Mouse (Mus musculus): ENCODE measurements around the gene Cpeb3. TPM values are rescaled to one million over a fixed set of nuclear protein-coding genes. Genes with fewer than 3 reads are reported as not detected.
"Not testable (repeated sequence)": the region's sequence is repeated elsewhere in the genome, so short reads cannot be mapped to it uniquely, and the experiment has no call there.

The Cpeb3 gene
- polyA plus RNA-seq, 1 experiment: 0.57 TPM

GRCm38 (mm10) chr19:37088043-37088748 is 120.2 kb downstream of the Cpeb3 start:
- no peak overlapping the region for H3ac ChIP-seq (ENCODE audit: control insufficient read depth, insufficient read length, low read depth)
- H3K79me2 ChIP-seq (ENCODE audit: control insufficient read depth, insufficient read depth): no peaks in the 10 kb centered on the region
- H3K27me3 ChIP-seq (ENCODE audit: control insufficient read depth, insufficient read depth, insufficient read length): no peaks in the 10 kb centered on the region
- H3K36me3 ChIP-seq (ENCODE audit: control insufficient read depth, insufficient read depth): no peaks in the 10 kb centered on the region
- TF ChIP-seq CEBPB (IDR thresholded peaks at IDR 0.05; ENCODE audit: low read depth) (no peak), MYOG (IDR thresholded peaks at IDR 0.05; ENCODE audit: control insufficient read depth, extremely low read depth, insufficient read length) (no peak), FOSL1 (IDR thresholded peaks at IDR 0.05; ENCODE audit: insufficient read depth, low read length, poor library complexity, severe bottlenecking) (no peak), MAX (IDR thresholded peaks at IDR 0.05) (no peak), MYOD1 (IDR thresholded peaks at IDR 0.05; ENCODE audit: control insufficient read depth, insufficient read length, low read depth) (no peak)
- no peak overlapping the region for H3K4me3 ChIP-seq (ENCODE audit: insufficient read depth, poor library complexity, severe bottlenecking)
- H3K79me3 ChIP-seq (ENCODE audit: low read depth): no peaks in the 10 kb centered on the region

DNA sequence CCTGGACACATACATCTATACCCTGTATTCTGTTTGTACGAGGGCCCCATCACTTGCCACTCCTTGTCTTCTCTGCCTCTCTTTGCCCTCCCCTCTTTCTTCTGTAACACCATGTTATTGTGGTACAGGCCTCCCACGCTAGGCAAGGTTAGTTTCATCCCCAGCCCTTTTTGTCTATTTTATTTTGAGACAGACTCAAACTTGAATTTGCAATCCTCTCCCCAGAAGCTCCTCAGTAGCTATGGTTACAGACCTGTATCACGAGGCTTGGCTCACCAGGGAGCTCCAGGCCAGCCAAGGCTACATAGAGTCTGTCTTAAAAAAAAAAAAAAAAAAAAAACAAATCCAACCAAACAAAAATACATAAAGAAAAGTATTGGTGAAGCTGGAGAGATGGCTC is 123.9 kb downstream of the Cpeb3 start:
- Histone ChIP-seq H3K79me2 (ENCODE audit: control insufficient read depth, insufficient read depth) (no peaks in the 10 kb centered on the region), H3K27me3 (ENCODE audit: control insufficient read depth, insufficient read depth, insufficient read length) (no peaks in the 10 kb centered on the region), H3K36me3 (ENCODE audit: control insufficient read depth, insufficient read depth) (no peaks in the 10 kb centered on the region), H3K79me3 (ENCODE audit: low read depth) (no peaks in the 10 kb centered on the region), H3K4me3 (ENCODE audit: insufficient read depth, poor library complexity, severe bottlenecking) (no peak overlapping the region), H3ac (ENCODE audit: control insufficient read depth, insufficient read length, low read depth) (no peak overlapping the region)
- no peak for TF ChIP-seq CEBPB (IDR thresholded peaks at IDR 0.05; ENCODE audit: low read depth)
- no peak for TF ChIP-seq MYOG (IDR thresholded peaks at IDR 0.05; ENCODE audit: control insufficient read depth, extremely low read depth, insufficient read length)
- no peak for TF ChIP-seq MAX (IDR thresholded peaks at IDR 0.05)
- TF ChIP-seq CTCF (IDR thresholded peaks at IDR 0.05; ENCODE audit: control insufficient read depth, insufficient read depth, insufficient read length): no peak
- no peak for TF ChIP-seq FOSL1 (IDR thresholded peaks at IDR 0.05; ENCODE audit: insufficient read depth, low read length, poor library complexity, severe bottlenecking)
- no peak for TF ChIP-seq MYOD1 (IDR thresholded peaks at IDR 0.05; ENCODE audit: control insufficient read depth, insufficient read length, low read depth)
- TF ChIP-seq USF1 (IDR thresholded peaks at IDR 0.05; ENCODE audit: low read depth): no peak

GRCm38 (mm10) chr19:37081467-37081866 is 126.9 kb downstream of the Cpeb3 start:
- Histone ChIP-seq H3ac (ENCODE audit: control insufficient read depth, insufficient read length, low read depth) (no peak overlapping the region), H3K27me3 (ENCODE audit: control insufficient read depth, insufficient read depth, insufficient read length) (no peaks in the 10 kb centered on the region)
- no peak for TF ChIP-seq CTCF (IDR thresholded peaks at IDR 0.05; ENCODE audit: control insufficient read depth, insufficient read depth, insufficient read length)
- TF ChIP-seq FOSL1 (IDR thresholded peaks at IDR 0.05; ENCODE audit: insufficient read depth, low read length, poor library complexity, severe bottlenecking): no peak
- TF ChIP-seq CEBPB (IDR thresholded peaks at IDR 0.05; ENCODE audit: low read depth): no peak
- no peak for TF ChIP-seq MYOD1 (IDR thresholded peaks at IDR 0.05; ENCODE audit: control insufficient read depth, insufficient read length, low read depth)
- no peak for TF ChIP-seq USF1 (IDR thresholded peaks at IDR 0.05; ENCODE audit: low read depth)
- no peak for TF ChIP-seq MYOG (IDR thresholded peaks at IDR 0.05; ENCODE audit: control insufficient read depth, extremely low read depth, insufficient read length)
- no peak for TF ChIP-seq MAX (IDR thresholded peaks at IDR 0.05)

DNA sequence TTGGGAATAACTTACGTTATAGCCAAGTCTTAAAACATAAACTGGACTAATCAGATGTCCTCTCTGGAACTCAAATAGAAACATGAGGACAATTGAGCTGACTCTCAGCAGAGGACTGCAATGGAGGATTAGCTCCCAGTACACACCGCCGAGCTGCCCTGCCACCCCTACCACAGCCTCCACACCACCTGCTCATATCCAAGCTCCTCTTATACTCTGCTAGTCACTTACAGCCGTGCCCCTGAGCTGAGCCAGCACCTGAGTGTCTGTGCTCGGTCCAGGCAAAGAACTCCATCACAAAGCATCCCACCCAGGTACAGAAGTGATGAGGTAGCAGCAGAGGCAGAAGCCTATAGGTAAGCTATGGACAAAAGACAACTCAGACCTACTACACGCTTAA is 129.2 kb downstream of the Cpeb3 start:
- H3K27me3 ChIP-seq (ENCODE audit: control insufficient read depth, insufficient read depth, insufficient read length): no peaks in the 10 kb centered on the region
- no peaks in the 10 kb centered on the region for H3K79me2 ChIP-seq (ENCODE audit: control insufficient read depth, insufficient read depth)
- no peaks in the 10 kb centered on the region for H3K79me3 ChIP-seq (ENCODE audit: low read depth)
- no peak for TF ChIP-seq FOSL1 (IDR thresholded peaks at IDR 0.05; ENCODE audit: insufficient read depth, low read length, poor library complexity, severe bottlenecking)
- H3K36me3 ChIP-seq (ENCODE audit: control insufficient read depth, insufficient read depth): no peaks in the 10 kb centered on the region
- no peak overlapping the region for H3ac ChIP-seq (ENCODE audit: control insufficient read depth, insufficient read length, low read depth)
- no peak overlapping the region for H3K4me3 ChIP-seq (ENCODE audit: insufficient read depth, poor library complexity, severe bottlenecking)

More at GRCm38 (mm10) chr19:37081467-37081866, 126.9 kb downstream of the Cpeb3 start:
- H3K79me3 ChIP-seq (ENCODE audit: low read depth): no peaks in the 10 kb centered on the region
- H3K36me3 ChIP-seq (ENCODE audit: control insufficient read depth, insufficient read depth): no peaks in the 10 kb centered on the region
- H3K4me3 ChIP-seq (ENCODE audit: insufficient read depth, poor library complexity, severe bottlenecking): no peak overlapping the region
- no peaks in the 10 kb centered on the region for H3K79me2 ChIP-seq (ENCODE audit: control insufficient read depth, insufficient read depth)

GRCm38 (mm10) chr19:37078571-37078970 is 129.8 kb downstream of the Cpeb3 start:
- H3K36me3 ChIP-seq (ENCODE audit: control insufficient read depth, insufficient read depth): no peaks in the 10 kb centered on the region
- H3K4me3 ChIP-seq (ENCODE audit: insufficient read depth, poor library complexity, severe bottlenecking): no peak overlapping the region
- no peak overlapping the region for H3ac ChIP-seq (ENCODE audit: control insufficient read depth, insufficient read length, low read depth)

DNA sequence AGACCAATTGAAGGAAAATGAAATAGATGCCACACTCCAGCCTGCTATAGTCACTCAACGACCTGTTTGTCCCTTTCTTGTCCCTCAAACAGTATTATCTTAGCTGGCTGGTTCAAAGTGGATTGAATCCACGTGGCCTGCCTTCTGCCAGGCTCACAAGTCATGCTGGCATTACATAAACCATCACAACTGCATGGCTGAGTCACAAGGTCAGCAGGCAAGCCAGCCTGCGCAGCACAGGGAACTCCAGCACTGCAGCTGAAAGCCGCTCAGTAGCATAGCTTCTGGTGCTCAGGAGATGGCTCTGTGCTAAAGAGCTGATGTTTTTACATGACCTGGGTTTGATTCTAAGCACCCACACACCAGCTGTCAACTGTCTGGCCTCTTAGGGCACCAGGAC is 130.3 kb downstream of the Cpeb3 start:
- Histone ChIP-seq H3K79me3 (ENCODE audit: low read depth) (no peaks in the 10 kb centered on the region), H3K79me2 (ENCODE audit: control insufficient read depth, insufficient read depth) (no peaks in the 10 kb centered on the region), H3K27me3 (ENCODE audit: control insufficient read depth, insufficient read depth, insufficient read length) (no peaks in the 10 kb centered on the region), H3ac (ENCODE audit: control insufficient read depth, insufficient read length, low read depth) (no peak overlapping the region), H3K36me3 (ENCODE audit: control insufficient read depth, insufficient read depth) (no peaks in the 10 kb centered on the region), H3K4me3 (ENCODE audit: insufficient read depth, poor library complexity, severe bottlenecking) (no peak overlapping the region)
- TF ChIP-seq CEBPB (IDR thresholded peaks at IDR 0.05; ENCODE audit: low read depth) (no peak), MAX (IDR thresholded peaks at IDR 0.05) (peak; percentile 60)

More at GRCm38 (mm10) chr19:37078571-37078970, 129.8 kb downstream of the Cpeb3 start:
- no peaks in the 10 kb centered on the region for H3K79me3 ChIP-seq (ENCODE audit: low read depth)
- TF ChIP-seq FOSL1 (IDR thresholded peaks at IDR 0.05; ENCODE audit: insufficient read depth, low read length, poor library complexity, severe bottlenecking) (no peak), MAX (IDR thresholded peaks at IDR 0.05) (no peak), MYOG (IDR thresholded peaks at IDR 0.05; ENCODE audit: control insufficient read depth, extremely low read depth, insufficient read length) (no peak), CTCF (IDR thresholded peaks at IDR 0.05; ENCODE audit: control insufficient read depth, insufficient read depth, insufficient read length) (no peak), USF1 (IDR thresholded peaks at IDR 0.05; ENCODE audit: low read depth) (no peak)
- H3K27me3 ChIP-seq (ENCODE audit: control insufficient read depth, insufficient read depth, insufficient read length): no peaks in the 10 kb centered on the region
- H3K79me2 ChIP-seq (ENCODE audit: control insufficient read depth, insufficient read depth): no peaks in the 10 kb centered on the region

- H3K27me3 ChIP-seq (ENCODE audit: control insufficient read depth, insufficient read depth, insufficient read length); H3ac ChIP-seq (ENCODE audit: control insufficient read depth, insufficient read length, low read depth); H3K79me2 ChIP-seq (ENCODE audit: control insufficient read depth, insufficient read depth); H3K36me3 ChIP-seq (ENCODE audit: control insufficient read depth, insufficient read depth); H3K4me3 ChIP-seq (ENCODE audit: insufficient read depth, poor library complexity, severe bottlenecking); H3K79me3 ChIP-seq (ENCODE audit: low read depth): not testable (repeated sequence)
Observed at GRCm38 (mm10) chr19:37077258-37077657, 131.1 kb downstream of the Cpeb3 start.
